Mouse (Mus musculus) adrenal gland, adult (tissue): ENCODE data around the gene Zfp174.

Experiments
- DNase-seq, 2 experiments: peaks; one replicate each; pipeline ENCODE4 v3.0.0; 2022 to 2023; ENCODE audit warnings: low spot score in 1 of 2; ENCODE audit not compliant: inconsistent age in 2 of 2

Gene Zfp174

GRCm38 (mm10) chr16:3876346-3876745 is 29.3 kb downstream of the Zfp174 start:
- DNase-seq, result no peak

GRCm38 (mm10) chr16:3884201-3885064 is 37.4 kb downstream of the Zfp174 start, which contains the start of the genes Zfp597 and Gm20695:
Gene Zfp597 (minus strand): TSS chr16:3884561.
Gene Gm20695 (plus strand): TSS chr16:3884648.
- DNase-seq, result peak; percentile 97 to 98

- no peak for DNase-seq
Measured at GRCm38 (mm10) chr16:3885065-3885670, 38.1 kb downstream of the Zfp174 start.

- DNase-seq, result no peak
Measured at GRCm38 (mm10) chr16:3891621-3892295, 44.7 kb downstream of the Zfp174 start.

GRCm38 (mm10) chr16:3893739-3894138 is 46.7 kb downstream of the Zfp174 start:
- no peak for DNase-seq

GRCm38 (mm10) chr16:3895173-3895792 is 48.2 kb downstream of the Zfp174 start:
- DNase-seq, result peak in 1 of 2 experiments; percentile 57

- no peak for DNase-seq
Measured at GRCm38 (mm10) chr16:3896046-3896445, 49.0 kb downstream of the Zfp174 start.

GRCm38 (mm10) chr16:3896553-3896952 is 49.5 kb downstream of the Zfp174 start:
- no peak for DNase-seq

GRCm38 (mm10) chr16:3907471-3907870 is 60.4 kb downstream of the Zfp174 start:
- peak in 1 of 2 experiments; percentile 54 for DNase-seq
